In the genomic region with DNA sequence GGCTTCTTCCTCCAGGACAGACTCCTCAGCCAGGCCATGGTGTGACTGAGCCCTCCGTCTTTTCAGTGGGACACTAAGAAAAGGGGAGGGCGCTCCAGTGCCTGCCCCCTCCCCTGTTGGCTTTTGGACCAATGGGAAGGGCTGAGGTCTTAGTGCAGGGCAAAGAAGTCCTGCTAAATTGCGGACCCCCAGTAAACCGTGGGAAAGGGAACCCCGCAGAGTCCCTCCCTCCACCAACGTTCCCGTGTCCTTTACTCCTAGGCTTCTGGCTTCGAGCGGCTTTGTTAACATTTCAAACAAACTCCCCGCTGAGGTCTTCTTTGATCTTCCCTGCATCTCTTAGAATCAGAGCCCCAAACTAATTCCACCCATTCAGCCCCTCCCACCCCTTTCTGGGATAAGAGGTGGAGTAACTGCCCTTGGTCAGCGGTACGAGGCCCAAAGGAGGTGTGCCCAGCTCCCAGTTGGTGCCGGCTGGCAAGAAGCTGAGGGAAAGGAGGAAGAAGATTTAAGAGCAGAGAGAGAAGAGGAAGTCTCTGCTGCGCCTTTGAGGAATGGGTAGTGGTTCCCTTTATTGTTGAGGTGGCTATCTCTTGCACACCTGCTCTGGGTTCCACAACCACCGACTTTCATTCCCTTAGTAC, we compare ENCODE assay signal across 8 mouse cellular contexts. TPM values are rescaled to one million over a fixed set of nuclear protein-coding genes. Genes with fewer than 3 reads are reported as not detected.
DNase-seq lines count a peak whose midpoint lies in the region; ATAC-seq lines count a peak whose summit lies in the region.

No protein-coding gene starts in this region.

- WGBS in forebrain, embryonic 10.5 days: 2% methylated on average over 15 of the region's 15 CpGs
- 2% methylated on average over 15 of the region's 15 CpGs for WGBS in forebrain, embryonic 16.5 days
- 9% methylated on average over 15 of the region's 15 CpGs for WGBS in embryonic facial prominence, embryonic 15.5 days
- WGBS in midbrain, embryonic 15.5 days: 4% methylated on average over 15 of the region's 15 CpGs

- no peak overlapping the region for H3K4me2 ChIP-seq in forebrain, embryonic 16.5 days (ENCODE audit: low read length)
- H3K4me2 ChIP-seq in embryonic facial prominence, embryonic 15.5 days (replicated peaks): peak overlapping the region; percentile 32
- peak overlapping the region; percentile 26 for H3K4me2 ChIP-seq in midbrain, embryonic 15.5 days

- H3K4me3 ChIP-seq in forebrain, embryonic 10.5 days: peak overlapping the region; percentile 35
- no peak overlapping the region for H3K4me3 ChIP-seq in forebrain, embryonic 16.5 days (replicated peaks; ENCODE audit: low read length)
- H3K4me3 ChIP-seq in embryonic facial prominence, embryonic 15.5 days (replicated peaks): no peak overlapping the region
- no peak overlapping the region for H3K4me3 ChIP-seq in midbrain, embryonic 15.5 days

- no peak for ATAC-seq in forebrain, embryonic 16.5 days
- ATAC-seq in embryonic facial prominence, embryonic 15.5 days (ENCODE audit: insufficient number of reproducible peaks, low FRiP score, low TSS enrichment, low read depth): no peak
- peak; percentile 58; the same call in 1 of the 2 replicates for ATAC-seq in midbrain, embryonic 15.5 days (replicated peaks)
- no peak for ATAC-seq in inflammation-experienced regulatory T-cells, adult 6 months

- peak; percentile 75 for DNase-seq in forebrain, embryonic 10.5 days (ENCODE audit: extremely low spot score, low spot score)
- DNase-seq in kidney, postnatal 14 days: peak; percentile 58
- DNase-seq in right cerebral cortex, adult 18-20 months: no peak
- DNase-seq in gastrocnemius, postnatal 4 days (ENCODE audit: low spot score in 2 of 2): no peak

- H3K27ac ChIP-seq in forebrain, embryonic 10.5 days: peak overlapping the region; percentile 83
- H3K27ac ChIP-seq in forebrain, embryonic 16.5 days (ENCODE audit: low read length): no peak overlapping the region
- 0 out of 2 replicates have a peak overlapping the region, but pooled peaks have one; percentile 17 for H3K27ac ChIP-seq in embryonic facial prominence, embryonic 15.5 days (replicated peaks)
- no peak overlapping the region for H3K27ac ChIP-seq in midbrain, embryonic 15.5 days

- H3K27me3 ChIP-seq in forebrain, embryonic 10.5 days (ENCODE audit: poor library complexity, severe bottlenecking): peaks cover 64% of the 10 kb centered on the region
- H3K27me3 ChIP-seq in forebrain, embryonic 16.5 days (replicated peaks; ENCODE audit: control insufficient read depth, insufficient read depth, low read length): peaks cover 28% of the 10 kb centered on the region
- H3K27me3 ChIP-seq in embryonic facial prominence, embryonic 15.5 days: peaks cover 11% of the 10 kb centered on the region; the same call in 1 of the 2 replicates
- peaks cover 41% of the 10 kb centered on the region for H3K27me3 ChIP-seq in midbrain, embryonic 15.5 days (replicated peaks)

- no peak overlapping the region for H3K9ac ChIP-seq in forebrain, embryonic 16.5 days (replicated peaks; ENCODE audit: low read depth, low read length)
- no peak overlapping the region for H3K9ac ChIP-seq in embryonic facial prominence, embryonic 15.5 days
- no peak overlapping the region for H3K9ac ChIP-seq in midbrain, embryonic 15.5 days

- peaks cover 65% of the 10 kb centered on the region for H3K4me1 ChIP-seq in forebrain, embryonic 10.5 days
- H3K4me1 ChIP-seq in forebrain, embryonic 16.5 days (replicated peaks; ENCODE audit: control insufficient read depth, insufficient read depth, low read length): peaks cover 17% of the 10 kb centered on the region
- H3K4me1 ChIP-seq in embryonic facial prominence, embryonic 15.5 days: peaks cover 44% of the 10 kb centered on the region
- H3K4me1 ChIP-seq in midbrain, embryonic 15.5 days: peaks cover 36% of the 10 kb centered on the region

- no peaks in the 10 kb centered on the region for H3K9me3 ChIP-seq in forebrain, embryonic 10.5 days
- no peaks in the 10 kb centered on the region for H3K9me3 ChIP-seq in forebrain, embryonic 16.5 days (ENCODE audit: control insufficient read depth, low read length)
- no peaks in the 10 kb centered on the region for H3K9me3 ChIP-seq in embryonic facial prominence, embryonic 15.5 days (replicated peaks)
- no peaks in the 10 kb centered on the region for H3K9me3 ChIP-seq in midbrain, embryonic 15.5 days

- H3K36me3 ChIP-seq in forebrain, embryonic 10.5 days (replicated peaks): no peaks in the 10 kb centered on the region
- no peaks in the 10 kb centered on the region for H3K36me3 ChIP-seq in forebrain, embryonic 16.5 days (ENCODE audit: control insufficient read depth, insufficient read depth)
- H3K36me3 ChIP-seq in embryonic facial prominence, embryonic 15.5 days: no peaks in the 10 kb centered on the region
- H3K36me3 ChIP-seq in midbrain, embryonic 15.5 days (replicated peaks): no peaks in the 10 kb centered on the region

RNA-seq across cellular contexts. Expression of a gene that starts 9.6 kb away (rescaled TPM):
- 3.3 and 3.9 TPM in 2 replicates for polyA plus RNA-seq in forebrain, embryonic 10.5 days (2016; fragmentation: Nextera tagmentation; extraction: Ambion mirVana)
- polyA plus RNA-seq in forebrain, embryonic 16.5 days (2015; fragmentation: Nextera tagmentation; extraction: Ambion mirVana): 3.8 and 4.7 TPM in 2 replicates
- polyA plus RNA-seq in embryonic facial prominence, embryonic 15.5 days (2015; fragmentation: Nextera tagmentation; extraction: Ambion mirVana): 8.9 and 10.0 TPM in 2 replicates
- polyA plus RNA-seq in midbrain, embryonic 15.5 days (2015; fragmentation: Nextera tagmentation; extraction: Ambion mirVana): 9.4 and 9.7 TPM in 2 replicates
- total RNA-seq in gastrocnemius, postnatal 4 days (2021): 1 to 10 TPM; 8.2 to 9.7 TPM
- under 1 TPM; 0.21 to 0.25 (median 0.24) TPM for polyA plus RNA-seq in inflammation-experienced regulatory T-cells, adult 6 months (2017; shearing (Covaris generic))

RNA-seq across cellular contexts. Expression of a gene that starts 35.8 kb away (rescaled TPM):
- polyA plus RNA-seq in forebrain, embryonic 10.5 days (2016; fragmentation: Nextera tagmentation; extraction: Ambion mirVana): 0.41 and 0.50 TPM in 2 replicates
- polyA plus RNA-seq in forebrain, embryonic 16.5 days (2015; fragmentation: Nextera tagmentation; extraction: Ambion mirVana): 0.31 and 0.38 TPM in 2 replicates
- 4.9 and 6.9 TPM in 2 replicates for polyA plus RNA-seq in embryonic facial prominence, embryonic 15.5 days (2015; fragmentation: Nextera tagmentation; extraction: Ambion mirVana)
- polyA plus RNA-seq in midbrain, embryonic 15.5 days (2015; fragmentation: Nextera tagmentation; extraction: Ambion mirVana): 0.50 and 0.86 TPM in 2 replicates
- 10 to 100 TPM; 77.8 to 78.7 TPM for total RNA-seq in gastrocnemius, postnatal 4 days (2021)
- polyA plus RNA-seq in inflammation-experienced regulatory T-cells, adult 6 months (2017; shearing (Covaris generic)): under 1 TPM; 0.45 to 0.49 (median 0.47) TPM

Comparison
In these comparisons a context has a peak if more than half of its experiments do, and no peak if none do; other contexts are left out.
1. H3K27ac ChIP-seq: peak in forebrain, embryonic 10.5 days (single experiment) and embryonic facial prominence, embryonic 15.5 days (single experiment); none in forebrain, embryonic 16.5 days (single experiment) and midbrain, embryonic 15.5 days (single experiment).
2. DNase-seq: peak in forebrain, embryonic 10.5 days (single experiment) and kidney, postnatal 14 days (single experiment); none in right cerebral cortex, adult 18-20 months (single experiment) and gastrocnemius, postnatal 4 days (0 of 2).